Comparison of ENCODE assay signal across 20 mouse cellular contexts in the genomic region with DNA sequence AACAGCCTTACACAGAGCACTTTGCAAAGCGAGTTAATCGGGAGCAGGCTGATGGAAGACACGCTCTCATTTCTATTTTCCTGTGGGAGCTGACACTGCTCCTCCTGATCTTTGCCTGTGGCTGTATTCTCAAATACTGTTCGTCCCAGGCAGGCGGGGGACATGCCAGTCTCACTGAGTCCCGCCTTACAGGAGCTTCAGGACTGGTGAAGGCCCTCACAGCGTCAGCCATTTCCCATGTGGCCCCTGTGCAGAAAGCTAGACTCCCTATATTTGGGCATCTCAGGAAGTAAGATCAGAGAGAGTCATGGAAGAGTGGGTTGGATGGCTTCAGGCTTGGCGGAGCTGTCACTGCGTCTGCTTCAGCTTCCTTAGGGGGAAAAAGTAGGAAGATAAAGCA. TPM values are rescaled to one million over a fixed set of nuclear protein-coding genes. Genes with fewer than 3 reads are reported as not detected.
DNase-seq lines count a peak whose midpoint lies in the region; ATAC-seq and TF ChIP-seq lines count a peak whose summit lies in the region.
"Had no signal": no experiment of that assay in that cellular context is flagged by ENCODE, and none has a peak within 500 bp of the region (broad histone marks: within the 10 kb centered on the region; RNA-seq: fewer than 3 reads in every experiment).

No protein-coding gene starts in this region.

- no peaks in the 10 kb centered on the region for H3K36me3 ChIP-seq in embryonic facial prominence, embryonic 13.5 days
- no peaks in the 10 kb centered on the region for H3K36me3 ChIP-seq in hindbrain, embryonic 11.5 days (ENCODE audit: control insufficient read depth, insufficient read depth, low read length)
- H3K36me3 ChIP-seq in kidney, embryonic 15.5 days: no peaks in the 10 kb centered on the region
- H3K36me3 ChIP-seq in hindbrain, postnatal 0 days (ENCODE audit: insufficient read depth, low read length): no peaks in the 10 kb centered on the region
- H3K36me3 ChIP-seq: G1E; hindbrain, embryonic 13.5 days; intestine, embryonic 15.5 days had no signal

- H3K4me3 ChIP-seq in embryonic facial prominence, embryonic 13.5 days: no peak overlapping the region
- H3K4me3 ChIP-seq in hindbrain, embryonic 11.5 days (ENCODE audit: low read depth, low read length): no peak overlapping the region
- no peak overlapping the region for H3K4me3 ChIP-seq in kidney, embryonic 15.5 days (replicated peaks)
- H3K4me3 ChIP-seq in hindbrain, postnatal 0 days (ENCODE audit: low read length): no peak overlapping the region
- H3K4me3 ChIP-seq: forebrain, embryonic 13.5 days; heart, embryonic 13.5 days; hindbrain, embryonic 13.5 days; intestine, embryonic 15.5 days had no signal

- TF ChIP-seq CTCF in hindbrain, postnatal 0 days (IDR thresholded peaks at IDR 0.05; ENCODE audit: low read depth): no peak

- DNase-seq in heart, adult 11 months: peak; percentile 92
- DNase-seq in heart, postnatal 36 days: no peak
- DNase-seq in ZHBTc4 (ENCODE audit: low read depth, low spot score): peak; percentile 39
- DNase-seq in hindbrain, embryonic 11.5 days (ENCODE audit: low spot score): no peak
- no peak for DNase-seq in hindbrain, postnatal 0 days (ENCODE audit: low spot score)
- DNase-seq: adrenal gland, postnatal 14 days; cerebellum, adult 18-20 months; cerebellum, adult 9-11 months; cerebellum, postnatal 36 days; gastrocnemius, postnatal 14 days; heart, postnatal 4 days; kidney, adult 18-20 months had no signal

- peak overlapping the region; percentile 31; the same call in 1 of the 2 replicates for H3K4me2 ChIP-seq in embryonic facial prominence, embryonic 13.5 days
- no peak overlapping the region for H3K4me2 ChIP-seq in hindbrain, embryonic 11.5 days (replicated peaks; ENCODE audit: low read depth, low read length)
- H3K4me2 ChIP-seq in kidney, embryonic 15.5 days: no peak overlapping the region
- no peak overlapping the region for H3K4me2 ChIP-seq in hindbrain, postnatal 0 days (ENCODE audit: low read depth, low read length)
- H3K4me2 ChIP-seq: forebrain, embryonic 13.5 days; heart, embryonic 13.5 days; hindbrain, embryonic 13.5 days; intestine, embryonic 15.5 days had no signal

- no peaks in the 10 kb centered on the region; the same call in 1 of the 2 replicates for H3K4me1 ChIP-seq in embryonic facial prominence, embryonic 13.5 days
- H3K4me1 ChIP-seq in hindbrain, embryonic 11.5 days (replicated peaks; ENCODE audit: control insufficient read depth, insufficient read depth, low read length): no peaks in the 10 kb centered on the region
- 0 out of 2 replicates have a peak, but pooled peaks cover 2% of the 10 kb centered on the region for H3K4me1 ChIP-seq in kidney, embryonic 15.5 days
- no peaks in the 10 kb centered on the region for H3K4me1 ChIP-seq in hindbrain, postnatal 0 days (ENCODE audit: insufficient read depth, low read length)
- H3K4me1 ChIP-seq: intestine, embryonic 15.5 days had no signal

- H3K9ac ChIP-seq in embryonic facial prominence, embryonic 13.5 days: no peak overlapping the region
- H3K9ac ChIP-seq in hindbrain, embryonic 11.5 days (ENCODE audit: low read depth, low read length): no peak overlapping the region
- no peak overlapping the region for H3K9ac ChIP-seq in kidney, embryonic 15.5 days
- H3K9ac ChIP-seq in hindbrain, postnatal 0 days (replicated peaks; ENCODE audit: low read length): no peak overlapping the region
- H3K9ac ChIP-seq: forebrain, embryonic 13.5 days; heart, embryonic 13.5 days; hindbrain, embryonic 13.5 days; intestine, embryonic 15.5 days had no signal

- no peaks in the 10 kb centered on the region for H3K9me3 ChIP-seq in embryonic facial prominence, embryonic 13.5 days
- H3K9me3 ChIP-seq in hindbrain, embryonic 11.5 days (ENCODE audit: control insufficient read depth, low read length): no peaks in the 10 kb centered on the region
- H3K9me3 ChIP-seq in kidney, embryonic 15.5 days (replicated peaks): no peaks in the 10 kb centered on the region
- H3K9me3 ChIP-seq in hindbrain, postnatal 0 days (ENCODE audit: low read length): no peaks in the 10 kb centered on the region
- H3K9me3 ChIP-seq: forebrain, embryonic 13.5 days; G1E; heart, embryonic 13.5 days; hindbrain, embryonic 13.5 days; intestine, embryonic 15.5 days had no signal

- H3K27ac ChIP-seq in embryonic facial prominence, embryonic 13.5 days: no peak overlapping the region
- H3K27ac ChIP-seq in hindbrain, embryonic 11.5 days (ENCODE audit: low read depth, low read length): no peak overlapping the region
- H3K27ac ChIP-seq in kidney, embryonic 15.5 days: no peak overlapping the region
- no peak overlapping the region for H3K27ac ChIP-seq in hindbrain, postnatal 0 days
- H3K27ac ChIP-seq: forebrain, embryonic 13.5 days; heart, embryonic 13.5 days; hindbrain, embryonic 13.5 days; intestine, embryonic 15.5 days had no signal

- H3K27me3 ChIP-seq in embryonic facial prominence, embryonic 13.5 days: no peaks in the 10 kb centered on the region
- no peaks in the 10 kb centered on the region for H3K27me3 ChIP-seq in hindbrain, embryonic 11.5 days (ENCODE audit: control insufficient read depth, insufficient read depth, low read length)
- no peaks in the 10 kb centered on the region for H3K27me3 ChIP-seq in kidney, embryonic 15.5 days
- H3K27me3 ChIP-seq in hindbrain, postnatal 0 days (ENCODE audit: insufficient read depth, low read length): no peaks in the 10 kb centered on the region
- H3K27me3 ChIP-seq: forebrain, embryonic 13.5 days; heart, embryonic 13.5 days; hindbrain, embryonic 13.5 days; intestine, embryonic 15.5 days had no signal

- WGBS in embryonic facial prominence, embryonic 13.5 days: 34% methylated on average over 9 of the region's 9 CpGs
- 75% methylated on average over 9 of the region's 9 CpGs for WGBS in hindbrain, embryonic 11.5 days
- WGBS in kidney, embryonic 15.5 days: 62% methylated on average over 9 of the region's 9 CpGs
- whole genome bisulfite sequencing in hindbrain, postnatal 0 days: 71% methylated on average over 9 of the region's 9 CpGs

- intact Hi-C loops in heart, postnatal 36 days (cut with DNase I): no loop called here

- ATAC-seq in embryonic facial prominence, embryonic 13.5 days (ENCODE audit: insufficient number of reproducible peaks, insufficient read depth, low FRiP score, low TSS enrichment, low read depth): no peak
- ATAC-seq in hindbrain, embryonic 11.5 days (ENCODE audit: low FRiP score): no peak
- no peak for ATAC-seq in kidney, embryonic 15.5 days (replicated peaks; ENCODE audit: low FRiP score)
- no peak for ATAC-seq in hindbrain, postnatal 0 days
- ATAC-seq: activated CD4-positive, CD25-positive, alpha-beta regulatory T cell, adult 4 months; intestine, embryonic 15.5 days had no signal

RNA-seq across cellular contexts. Expression of gene Nup54, which starts 32.2 kb away (rescaled TPM):
- total RNA-seq in heart, postnatal 36 days (2021): 10 to 100 TPM; 15.9 to 17.1 TPM
- 52.7 and 57.0 TPM in 2 replicates for polyA plus RNA-seq in embryonic facial prominence, embryonic 13.5 days (2015; fragmentation: Nextera tagmentation; extraction: Ambion mirVana)
- polyA plus RNA-seq in hindbrain, embryonic 11.5 days (2014; fragmentation: Nextera tagmentation; extraction: Ambion mirVana): 67.5 and 69.3 TPM in 2 replicates
- polyA plus RNA-seq in kidney, embryonic 15.5 days (2015; fragmentation: Nextera tagmentation; extraction: Ambion mirVana): 54.1 and 55.1 TPM in 2 replicates
- total RNA-seq in hindbrain, postnatal 0 days (2014; rRNA removed): 72.6 and 90.2 TPM in 2 replicates
- 41.3 and 42.3 TPM in 2 replicates for polyA plus RNA-seq in hindbrain, postnatal 0 days (2015; fragmentation: Nextera tagmentation; extraction: Ambion mirVana)

RNA-seq across cellular contexts. Expression of gene Cxcl10, which starts 54.1 kb away (rescaled TPM):
- under 1 TPM in 1 of 2 experiments, not detected in 1; 0.28 TPM for total RNA-seq in heart, postnatal 36 days (2021)
- 0.45 and 0.73 TPM in 2 replicates for polyA plus RNA-seq in embryonic facial prominence, embryonic 13.5 days (2015; fragmentation: Nextera tagmentation; extraction: Ambion mirVana)
- 0.57 and 0.71 TPM in 2 replicates for polyA plus RNA-seq in hindbrain, embryonic 11.5 days (2014; fragmentation: Nextera tagmentation; extraction: Ambion mirVana)
- 0.72 and 1.4 TPM in 2 replicates for polyA plus RNA-seq in kidney, embryonic 15.5 days (2015; fragmentation: Nextera tagmentation; extraction: Ambion mirVana)
- not detected in 2 replicates for total RNA-seq in hindbrain, postnatal 0 days (2014; rRNA removed)
- 0.54 and 0.80 TPM in 2 replicates for polyA plus RNA-seq in hindbrain, postnatal 0 days (2015; fragmentation: Nextera tagmentation; extraction: Ambion mirVana)
- polyA plus RNA-seq: G1E had no signal

Comparison
In these comparisons a context has a peak if more than half of its experiments do, and no peak if none do; other contexts are left out.
1. DNase-seq: peak in heart, adult 11 months (single experiment) and ZHBTc4 (single experiment); none in heart, postnatal 36 days (0 of 2), hindbrain, embryonic 11.5 days (single experiment) and hindbrain, postnatal 0 days (single experiment).